Mouse (Mus musculus) stomach, embryonic 15.5 days (tissue): ENCODE measurements around the gene Cnih2. TPM values are rescaled to one million over a fixed set of nuclear protein-coding genes. Genes with fewer than 3 reads are reported as not detected.
"Not testable (repeated sequence)": the region's sequence is repeated elsewhere in the genome, so short reads cannot be mapped to it uniquely, and the experiment has no call there.

ENCODE experiments used
- ATAC-seq: fragments of 200-750 bp; cut with Nextera tagmentation; 2 replicates; pipeline ENCODE4 v1.8.0; 2017; ENCODE audit warnings: low read depth, moderate number of reproducible peaks, moderate TSS enrichment; ENCODE audit not compliant: insufficient read depth, low FRiP score
- H3K27ac ChIP-seq: fragments of 300-500 bp; sonication (generic); 2 replicates; pipeline ENCODE4 v1.5.1; 2015; ENCODE audit warnings: mild to moderate bottlenecking, inconsistent platforms
- H3K27me3 ChIP-seq: fragments of 300-500 bp; sonication (generic); replicated peaks from 2 replicates; pipeline ENCODE4 v1.6.1; 2015; ENCODE audit warnings: inconsistent platforms
- H3K36me3 ChIP-seq: fragments of 300-500 bp; sonication (generic); 2 replicates; pipeline ENCODE4 v1.6.1; 2015; ENCODE audit warnings: inconsistent platforms
- H3K4me1 ChIP-seq: fragments of 300-500 bp; sonication (generic); 2 replicates; pipeline ENCODE4 v1.6.1; 2015; ENCODE audit warnings: inconsistent platforms
- H3K4me2 ChIP-seq: fragments of 300-500 bp; sonication (generic); 2 replicates; pipeline ENCODE4 v1.6.1; 2015; ENCODE audit warnings: mild to moderate bottlenecking, inconsistent platforms
- H3K4me3 ChIP-seq: fragments of 300-500 bp; sonication (generic); replicated peaks from 2 replicates; pipeline ENCODE4 v1.5.1; 2015; ENCODE audit warnings: inconsistent platforms
- H3K9ac ChIP-seq: fragments of 300-500 bp; sonication (generic); 2 replicates; pipeline ENCODE4 v1.6.1; 2015; ENCODE audit warnings: inconsistent platforms
- H3K9me3 ChIP-seq: fragments of 300-500 bp; sonication (generic); 2 replicates; pipeline ENCODE4 v1.6.1; 2016; ENCODE audit warnings: inconsistent platforms
- WGBS: fragments of 180-500 bp; shearing (Covaris S2); methylation state at CpG from one replicate; pipeline ENCODE4 v1.1.7; 2015; 5-methylcytosine and 5-hydroxymethylcytosine counted together
- polyA plus RNA-seq: library from polyadenylated mRNA; unstranded; fragments of >200 nt; fragmentation: Nextera tagmentation; extraction: Ambion mirVana; gene quantifications from 2 replicates; pipeline ENCODE4 v1.2.1, GENCODE M21; 2015

Cnih2 gene
- polyA plus RNA-seq, 1 experiment from 2014 or later: 16.6 TPM

DNA sequence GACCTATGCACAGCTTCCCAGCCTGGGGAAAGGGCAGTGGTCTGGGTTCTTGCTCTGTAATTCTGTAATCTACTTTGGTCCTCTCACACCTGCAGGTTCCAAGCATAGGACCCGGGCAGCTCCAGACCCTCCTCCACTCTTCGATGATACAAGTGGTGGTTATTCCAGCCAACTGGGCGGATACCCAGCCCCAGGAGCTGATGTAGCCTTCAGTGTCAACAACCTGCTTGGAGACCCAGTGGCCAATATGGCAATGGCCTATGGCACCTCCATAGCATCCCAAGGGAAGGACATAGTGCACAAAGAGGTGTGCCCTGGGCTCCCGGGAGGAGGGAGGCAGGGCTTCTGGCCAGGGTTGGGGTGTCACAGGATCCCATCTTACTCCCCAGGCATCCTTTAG lies 9.0 kb downstream of the Cnih2 start:
- Histone ChIP-seq H3K9ac (peak overlapping the region; percentile 67), H3K27me3 (peaks cover 23% of the 10 kb centered on the region), H3K4me1 (peaks cover 28% of the 10 kb centered on the region), H3K4me2 (peak overlapping the region; percentile 75), H3K27ac (no peak overlapping the region), H3K4me3 (peak overlapping the region; percentile 81), H3K36me3 (peaks cover 14% of the 10 kb centered on the region), H3K9me3 (no peaks in the 10 kb centered on the region)
- no peak for ATAC-seq
- 85% methylated on average over 4 of the region's 4 CpGs for WGBS

DNA sequence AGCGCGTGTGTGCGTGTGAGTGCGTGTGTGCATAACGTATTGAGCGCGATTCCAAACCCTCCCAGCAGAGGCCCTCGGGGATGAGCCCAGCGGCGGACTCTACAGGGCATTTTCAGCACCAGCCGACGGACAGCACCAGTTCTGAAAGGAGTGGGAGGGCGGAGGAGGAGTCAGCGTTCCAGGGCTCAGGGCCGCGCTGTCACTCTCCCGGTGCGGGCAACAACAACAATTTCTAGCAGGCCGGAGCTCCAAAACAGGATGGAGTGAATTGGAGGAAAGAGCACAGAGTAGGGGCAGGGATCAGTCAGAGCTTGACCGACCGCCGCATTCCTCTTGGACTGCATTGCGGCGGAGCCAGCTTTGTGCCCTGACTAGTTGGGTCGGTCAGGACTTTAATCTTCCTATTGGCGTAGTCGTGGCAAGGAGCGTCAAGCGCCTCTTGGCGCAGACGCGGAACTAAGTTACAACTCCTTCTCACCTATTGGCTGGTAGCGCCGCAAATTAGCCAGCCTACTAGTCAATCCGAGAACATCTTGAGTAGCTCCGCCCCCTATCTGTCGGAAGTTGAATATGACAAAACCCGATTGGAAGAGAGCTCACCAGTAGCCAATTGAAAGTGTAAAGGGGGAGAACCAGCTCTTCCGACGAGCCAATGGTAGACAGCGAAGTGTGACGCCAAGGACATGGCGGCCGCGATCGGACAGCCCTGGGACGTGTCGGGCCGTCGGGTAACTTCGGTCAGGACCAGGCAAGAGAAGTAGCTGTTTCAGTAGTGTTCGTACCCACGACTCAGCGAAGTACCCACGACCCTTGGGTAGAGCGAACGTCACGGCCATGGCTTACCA lies 10.2 kb downstream of the Cnih2 start, which contains the start of gene Yif1a:
TSS of gene Yif1a (plus strand) at position 655 of the 845 bp plus-strand sequence.
- Histone ChIP-seq H3K4me1 (peaks cover 22% of the 10 kb centered on the region), H3K4me2 (peak within 1 kb of the TSS; percentile 75), H3K4me3 (peak within 1 kb of the TSS; percentile 81), H3K9me3 (no peaks in the 10 kb centered on the region), H3K9ac (peak within 1 kb of the TSS; percentile 67), H3K36me3 (peaks cover 14% of the 10 kb centered on the region), H3K27me3 (peaks cover 34% of the 10 kb centered on the region), H3K27ac (peak within 1 kb of the TSS; percentile 89)
- WGBS: under 1% methylated on average over 58 of the region's 58 CpGs
- ATAC-seq: peak; percentile 93

DNA sequence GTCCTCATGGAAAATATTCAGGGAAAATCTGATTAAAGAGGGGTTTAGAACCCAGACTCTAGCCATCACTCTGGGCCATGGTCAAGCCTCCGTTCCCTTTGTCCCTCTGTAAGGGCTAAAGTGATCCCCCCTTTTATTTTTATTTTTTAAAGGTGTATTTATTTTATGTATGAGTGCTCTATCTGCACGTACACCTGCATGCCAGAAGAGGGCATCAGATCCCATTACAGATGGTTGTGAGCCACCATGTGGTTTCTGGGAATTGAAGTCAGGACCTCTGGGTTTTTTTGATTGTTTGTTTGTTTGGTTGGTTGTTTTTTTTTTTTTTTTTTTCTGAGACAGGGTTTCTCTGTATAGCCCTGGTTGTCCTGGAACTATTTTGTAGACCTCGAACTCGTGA lies 11.8 kb downstream of the Cnih2 start:
- H3K27me3 ChIP-seq: peaks cover 50% of the 10 kb centered on the region
- 62% methylated on average over 4 of the region's 4 CpGs for WGBS
- ATAC-seq: not testable (repeated sequence)

DNA sequence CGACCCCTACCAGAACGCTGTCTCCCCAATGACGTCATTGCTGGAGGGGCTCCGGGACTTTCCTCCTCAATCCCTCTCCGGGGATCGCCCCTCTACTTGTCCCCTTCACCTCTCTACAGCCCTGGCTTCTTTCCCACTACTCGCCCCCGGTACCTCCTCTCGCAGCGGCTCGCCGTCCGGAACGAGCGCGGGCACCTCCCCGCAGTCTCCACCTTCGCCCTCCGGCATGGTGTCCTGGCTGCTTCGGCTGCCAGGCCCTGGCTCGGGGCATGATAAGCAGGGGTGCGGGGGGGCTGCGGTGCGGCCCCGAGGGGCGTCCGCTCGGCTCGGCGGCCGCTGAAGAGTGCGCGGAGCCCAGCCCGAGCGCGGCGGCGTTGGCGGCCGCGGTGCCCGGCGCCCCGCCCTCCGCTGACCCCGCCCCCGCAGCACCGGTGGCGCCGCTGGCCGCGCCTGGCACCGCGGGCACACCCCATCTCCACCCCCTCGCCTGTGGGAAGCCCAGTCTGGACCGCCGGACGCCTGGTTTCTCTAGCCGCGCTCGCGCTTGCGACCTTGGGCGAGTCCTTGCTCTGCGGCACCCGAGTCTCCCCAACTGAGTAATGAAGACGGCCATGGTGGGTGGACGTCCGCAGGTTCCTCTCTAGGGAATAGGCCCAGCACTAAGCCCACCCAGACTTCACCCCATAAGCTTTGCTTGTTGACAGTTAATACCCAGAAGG lies 13.0 kb downstream of the Cnih2 start, which contains the start of gene Tmem151a:
TSS of gene Tmem151a (minus strand) at position 387 of the 719 bp plus-strand sequence.
- H3K36me3 ChIP-seq: no peaks in the 10 kb centered on the region
- peaks cover 22% of the 10 kb centered on the region for H3K4me1 ChIP-seq
- H3K4me3 ChIP-seq: peak within 1 kb of the TSS; percentile 51
- H3K4me2 ChIP-seq: peak within 1 kb of the TSS; percentile 86
- WGBS: under 1% methylated on average over 60 of the region's 69 CpGs
- no peaks in the 10 kb centered on the region for H3K9me3 ChIP-seq
- ATAC-seq: no peak
- H3K27me3 ChIP-seq: peaks cover 62% of the 10 kb centered on the region
- no peak within 1 kb of the TSS for H3K27ac ChIP-seq
- H3K9ac ChIP-seq: no peak within 1 kb of the TSS

More for the DNA sequence above, 11.8 kb downstream of the Cnih2 start:
- H3K9me3 ChIP-seq, H3K36me3 ChIP-seq, H3K4me3 ChIP-seq, H3K4me2 ChIP-seq, H3K27ac ChIP-seq, H3K9ac ChIP-seq: not testable (repeated sequence)
- H3K4me1 ChIP-seq: peaks cover 22% of the 10 kb centered on the region

DNA sequence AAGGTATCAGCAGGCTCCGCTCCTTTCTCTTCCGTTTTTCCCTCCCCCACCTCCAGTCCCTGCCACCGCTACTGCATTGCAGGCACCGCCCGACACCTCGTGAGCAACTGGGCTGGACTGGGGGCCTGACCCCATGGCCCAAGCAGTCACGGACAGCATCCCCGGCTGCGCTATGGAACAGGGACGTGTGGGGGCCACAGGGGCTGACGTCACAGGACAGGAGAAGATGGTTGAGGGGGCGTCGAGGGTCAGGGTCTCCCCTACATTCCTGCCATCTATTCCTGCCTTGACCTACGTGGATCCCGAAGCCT lies 13.5 kb downstream of the Cnih2 start:
- H3K4me1 ChIP-seq: peaks cover 22% of the 10 kb centered on the region
- no peaks in the 10 kb centered on the region for H3K9me3 ChIP-seq
- H3K4me3 ChIP-seq: peak overlapping the region; percentile 51
- H3K9ac ChIP-seq: no peak overlapping the region
- no peak for ATAC-seq
- H3K36me3 ChIP-seq: no peaks in the 10 kb centered on the region
- peak overlapping the region; percentile 86 for H3K4me2 ChIP-seq
- peaks cover 64% of the 10 kb centered on the region for H3K27me3 ChIP-seq
- 1% methylated on average over 15 of the region's 15 CpGs for WGBS
- H3K27ac ChIP-seq: no peak overlapping the region

DNA sequence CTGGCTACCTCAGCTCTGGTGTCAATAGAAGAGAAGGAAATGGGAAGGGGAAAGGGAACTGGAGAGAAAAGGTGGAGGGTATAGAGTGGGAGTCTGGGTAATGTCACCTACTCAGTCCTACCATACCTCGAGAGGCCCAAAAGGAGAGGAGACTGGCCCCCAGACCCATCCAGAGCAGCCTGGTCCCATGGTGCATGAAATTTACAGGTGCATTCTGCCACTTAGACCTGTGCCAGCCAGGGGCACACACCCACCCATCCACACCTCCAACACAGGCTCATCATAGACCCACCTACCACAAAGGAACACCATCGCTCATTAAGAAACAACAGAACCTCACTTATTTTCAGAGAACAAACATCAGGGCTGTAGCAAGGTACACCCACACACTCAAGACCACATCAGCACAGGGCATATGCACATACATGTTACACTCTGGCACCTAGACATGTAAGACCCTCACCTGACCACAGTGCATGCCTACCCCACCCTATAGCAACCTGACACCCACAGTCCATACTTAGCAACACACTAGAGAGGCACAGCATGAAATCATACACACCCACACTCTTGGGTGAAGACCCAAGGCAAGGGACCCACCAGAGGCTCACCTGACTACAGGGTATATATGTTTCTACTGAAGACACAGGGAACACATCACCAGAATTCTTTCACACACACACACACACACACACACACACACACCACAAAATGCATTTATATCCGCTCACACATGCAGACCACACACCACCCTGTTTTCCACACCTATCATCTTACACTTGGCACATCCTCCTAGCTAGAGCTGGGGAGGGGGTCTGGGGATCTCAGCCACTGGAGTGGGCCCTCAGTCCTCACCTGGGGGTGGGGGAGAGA lies 14.1 kb downstream of the Cnih2 start:
- Histone ChIP-seq H3K36me3 (no peaks in the 10 kb centered on the region), H3K9ac (no peak overlapping the region), H3K27me3 (peaks cover 65% of the 10 kb centered on the region), H3K4me1 (peaks cover 18% of the 10 kb centered on the region), H3K9me3 (no peaks in the 10 kb centered on the region), H3K4me3 (peak overlapping the region; percentile 51), H3K27ac (no peak overlapping the region), H3K4me2 (peak overlapping the region; percentile 86; the same call in 1 of the 2 replicates)
- 74% methylated on average over 3 of the region's 3 CpGs for WGBS
- ATAC-seq: no peak

DNA sequence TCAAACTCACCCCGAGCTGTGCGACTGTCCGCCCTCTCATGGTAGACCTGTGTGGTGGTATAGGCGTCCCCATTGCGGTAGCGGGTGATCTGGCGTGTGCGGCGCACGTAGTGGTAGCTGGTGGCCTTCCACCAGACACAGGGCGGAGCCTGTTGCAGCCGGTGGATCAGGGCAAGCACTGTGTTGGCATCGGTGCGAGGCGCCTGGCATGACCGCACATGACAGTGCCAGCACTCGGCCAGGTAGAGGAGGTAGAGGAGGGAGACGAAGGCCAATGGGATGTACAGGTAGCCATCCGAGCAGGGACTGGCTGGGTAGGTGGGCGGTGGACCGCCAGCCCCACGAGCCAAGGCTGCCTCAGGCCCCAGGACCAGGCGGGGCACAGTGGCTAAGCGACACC lies 15.7 kb downstream of the Cnih2 start:
- Histone ChIP-seq H3K9ac (no peak overlapping the region), H3K4me1 (peaks cover 14% of the 10 kb centered on the region), H3K27me3 (peaks cover 65% of the 10 kb centered on the region), H3K36me3 (no peaks in the 10 kb centered on the region), H3K4me2 (no peak overlapping the region), H3K9me3 (no peaks in the 10 kb centered on the region), H3K4me3 (no peak overlapping the region), H3K27ac (no peak overlapping the region)
- ATAC-seq: no peak
- WGBS: 66% methylated on average over 24 of the region's 24 CpGs

DNA sequence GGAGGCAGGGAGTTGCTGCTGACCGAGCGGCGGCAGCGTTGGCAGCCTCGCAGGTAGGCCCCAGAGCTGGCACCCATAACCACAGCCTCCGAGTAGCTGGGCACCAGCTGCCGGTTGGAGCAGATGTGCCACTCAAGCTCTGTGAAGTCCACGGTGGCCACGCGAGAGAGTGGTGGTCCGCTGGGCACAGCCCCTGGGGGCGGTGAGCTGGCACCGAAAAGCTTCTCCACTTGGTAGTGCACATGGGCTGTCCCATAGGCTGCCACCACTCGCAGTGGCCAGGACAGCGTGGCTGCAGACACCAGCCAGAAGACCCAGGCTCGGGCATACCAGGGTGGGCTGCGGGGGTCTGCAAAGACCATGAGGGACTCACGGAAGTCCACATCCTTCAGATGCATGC lies 16.3 kb downstream of the Cnih2 start:
- Histone ChIP-seq H3K9ac (no peak overlapping the region), H3K27ac (no peak overlapping the region), H3K36me3 (no peaks in the 10 kb centered on the region), H3K4me1 (peaks cover 10% of the 10 kb centered on the region), H3K4me2 (no peak overlapping the region), H3K27me3 (peaks cover 65% of the 10 kb centered on the region), H3K9me3 (no peaks in the 10 kb centered on the region), H3K4me3 (no peak overlapping the region)
- ATAC-seq: no peak
- 59% methylated on average over 18 of the region's 18 CpGs for WGBS

DNA sequence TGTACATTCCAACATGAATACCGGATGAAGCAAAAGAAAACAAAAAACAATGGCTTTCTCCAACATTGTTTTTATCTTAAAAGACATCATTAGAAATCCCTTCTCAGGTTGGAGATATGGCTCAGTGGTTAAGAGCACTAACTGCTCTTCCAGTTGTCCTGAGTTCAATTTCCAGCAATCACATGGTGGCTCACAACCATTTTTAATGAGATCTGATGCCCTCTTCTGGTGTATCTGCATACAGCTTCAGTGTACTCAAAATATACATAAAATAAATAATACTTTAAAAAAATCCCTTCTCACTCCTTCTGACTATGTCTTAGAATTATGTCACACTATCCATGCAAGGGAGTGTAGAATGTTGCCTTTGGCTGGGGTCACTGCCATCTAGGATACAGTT lies 19.0 kb downstream of the Cnih2 start:
- Histone ChIP-seq H3K4me3 (no peak overlapping the region), H3K36me3 (no peaks in the 10 kb centered on the region), H3K27ac (no peak overlapping the region), H3K9ac (no peak overlapping the region), H3K4me1 (no peaks in the 10 kb centered on the region), H3K27me3 (peaks cover 41% of the 10 kb centered on the region), H3K9me3 (no peaks in the 10 kb centered on the region), H3K4me2 (no peak overlapping the region)
- WGBS: 92% methylated on average over 1 of the region's 1 CpGs
- ATAC-seq: no peak

DNA sequence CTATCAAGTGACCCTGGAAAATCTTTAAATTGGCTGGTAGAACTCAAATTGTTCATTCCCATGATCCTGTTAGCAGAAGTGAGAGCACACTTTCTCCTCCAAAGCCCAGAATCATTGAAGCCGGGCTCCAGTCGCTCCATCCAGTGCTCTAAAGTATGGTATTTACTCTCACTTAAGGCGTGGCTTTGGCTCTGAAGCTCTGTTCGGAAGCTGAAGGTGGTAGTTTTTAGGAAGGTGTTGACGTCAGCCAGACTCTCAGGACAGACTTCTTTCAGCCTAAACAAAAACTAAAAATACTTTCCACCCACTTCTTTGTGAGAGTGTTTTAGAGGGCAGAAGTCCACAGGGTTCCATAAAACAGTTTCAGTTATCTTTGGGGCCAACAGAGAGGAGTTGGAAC lies 24.8 kb downstream of the Cnih2 start:
- H3K27me3 ChIP-seq: peaks cover 5% of the 10 kb centered on the region; the same call in 1 of the 2 replicates
- no peaks in the 10 kb centered on the region for H3K9me3 ChIP-seq
- peaks cover 35% of the 10 kb centered on the region for H3K4me1 ChIP-seq
- peak overlapping the region; percentile 79; the same call in 1 of the 2 replicates for H3K4me2 ChIP-seq
- H3K36me3 ChIP-seq: no peaks in the 10 kb centered on the region
- no peak overlapping the region; the same call in 1 of the 2 replicates for H3K4me3 ChIP-seq
- H3K27ac ChIP-seq: no peak overlapping the region
- WGBS: 25% methylated on average over 5 of the region's 5 CpGs
- no peak for ATAC-seq
- H3K9ac ChIP-seq: no peak overlapping the region

DNA sequence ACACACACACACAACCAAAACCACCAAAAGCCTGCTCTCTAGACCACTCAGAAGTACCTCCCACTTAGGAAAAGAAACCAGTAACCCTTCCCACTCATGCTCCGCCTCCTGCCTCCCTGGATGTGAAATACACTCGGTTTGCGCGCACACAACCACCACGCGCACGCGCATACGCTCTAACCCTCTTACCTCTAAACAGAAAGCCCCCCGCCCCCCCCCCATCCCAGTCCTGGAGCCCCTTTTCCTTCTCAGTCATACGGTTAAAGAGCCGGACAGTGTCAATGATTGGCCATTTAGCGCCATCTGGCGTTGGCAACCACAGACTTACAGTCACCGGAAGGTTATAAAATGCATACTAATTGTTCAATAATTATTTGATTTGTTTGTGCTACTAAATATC lies 25.3 kb downstream of the Cnih2 start:
- Histone ChIP-seq H3K36me3 (no peaks in the 10 kb centered on the region), H3K27ac (peak overlapping the region; percentile 92; the same call in 1 of the 2 replicates)
- no peak for ATAC-seq

More for the DNA sequence above, 25.3 kb downstream of the Cnih2 start:
- Histone ChIP-seq H3K27me3 (peaks cover 5% of the 10 kb centered on the region; the same call in 1 of the 2 replicates), H3K9ac (no peak overlapping the region), H3K4me2 (peak overlapping the region; percentile 79), H3K4me3 (peak overlapping the region; percentile 58), H3K4me1 (peaks cover 38% of the 10 kb centered on the region), H3K9me3 (no peaks in the 10 kb centered on the region)
- WGBS: under 1% methylated on average over 15 of the region's 15 CpGs
